Mouse (Mus musculus): ENCODE measurements around the gene Dhx8.

Gene Dhx8

GRCm38 (mm10) chr11:101798083-101798482, 65.4 kb downstream of the Dhx8 start:
- no peak for DNase-seq (ENCODE audit: low read depth in 1 of 2, low spot score in 2 of 2)

GRCm38 (mm10) chr11:101801386-101801785, 68.7 kb downstream of the Dhx8 start:
- DNase-seq (ENCODE audit: low read depth in 1 of 2, low spot score in 2 of 2): no peak

GRCm38 (mm10) chr11:101805113-101805704, 72.5 kb downstream of the Dhx8 start:
- DNase-seq (ENCODE audit: low read depth in 1 of 2, low spot score in 2 of 2): no peak

GRCm38 (mm10) chr11:101806741-101807140, 74.0 kb downstream of the Dhx8 start:
- DNase-seq (ENCODE audit: low read depth in 1 of 2, low spot score in 2 of 2): no peak

- DNase-seq (ENCODE audit: low read depth in 1 of 2, low spot score in 2 of 2): no peak
These were observed 74.5 kb downstream of the Dhx8 start for GRCm38 (mm10) chr11:101807266-101807665.

GRCm38 (mm10) chr11:101809060-101809828, 76.5 kb downstream of the Dhx8 start:
- no peak for DNase-seq (ENCODE audit: low read depth in 1 of 2, low spot score in 2 of 2)

GRCm38 (mm10) chr11:101813259-101813658, 80.5 kb downstream of the Dhx8 start:
- peak; percentile 28 to 62 for DNase-seq (ENCODE audit: low read depth in 1 of 2, low spot score in 2 of 2)

- DNase-seq (ENCODE audit: low read depth in 1 of 2, low spot score in 2 of 2): peak; percentile 7 to 37
These were observed 81.8 kb downstream of the Dhx8 start for GRCm38 (mm10) chr11:101814375-101815102.

GRCm38 (mm10) chr11:101815103-101816085, 82.7 kb downstream of the Dhx8 start:
- no peak for DNase-seq (ENCODE audit: low read depth in 1 of 2, low spot score in 2 of 2)
